Mouse (Mus musculus) heart, embryonic 13.5 days (tissue): ENCODE results near the gene Kif13a. TPM values are rescaled to one million over a fixed set of nuclear protein-coding genes. Genes with fewer than 3 reads are reported as not detected.

ENCODE experiments used
- ATAC-seq: fragments of 200-750 bp; cut with Nextera tagmentation; 2 replicates; pipeline ENCODE4 v1.8.0; 2017; ENCODE audit warnings: moderate TSS enrichment; ENCODE audit not compliant: insufficient number of reproducible peaks, low FRiP score, low TSS enrichment; ENCODE audit errors: extremely low read depth
- H3K27ac ChIP-seq: fragments of 300-500 bp; sonication (generic); replicated peaks from 2 replicates; pipeline ENCODE4 v1.5.1; 2015; ENCODE audit warnings: moderate library complexity, mild to moderate bottlenecking, inconsistent platforms
- H3K27me3 ChIP-seq: fragments of 300-500 bp; sonication (generic); replicated peaks from 2 replicates; pipeline ENCODE4 v1.6.1; 2015; ENCODE audit warnings: mild to moderate bottlenecking, inconsistent platforms
- H3K36me3 ChIP-seq: fragments of 300-500 bp; sonication (generic); 2 replicates; pipeline ENCODE4 v1.6.1; 2015; ENCODE audit warnings: mild to moderate bottlenecking, inconsistent platforms
- H3K4me1 ChIP-seq: fragments of 300-500 bp; sonication (generic); 2 replicates; pipeline ENCODE4 v1.6.1; 2015; ENCODE audit warnings: inconsistent platforms
- H3K4me2 ChIP-seq: fragments of 300-500 bp; sonication (generic); 2 replicates; pipeline ENCODE4 v1.6.1; 2015; ENCODE audit warnings: inconsistent platforms, mild to moderate bottlenecking, moderate library complexity
- H3K4me3 ChIP-seq: fragments of 300-500 bp; sonication (generic); 2 replicates; pipeline ENCODE4 v1.5.1; 2015; ENCODE audit warnings: moderate library complexity, mild to moderate bottlenecking, inconsistent platforms
- H3K9ac ChIP-seq: fragments of 300-500 bp; sonication (generic); 2 replicates; pipeline ENCODE4 v1.6.1; 2015; ENCODE audit warnings: inconsistent platforms, mild to moderate bottlenecking, moderate library complexity
- H3K9me3 ChIP-seq: fragments of 300-500 bp; sonication (generic); 2 replicates; pipeline ENCODE4 v1.6.1; 2016; ENCODE audit warnings: inconsistent platforms
- WGBS: fragments of 180-500 bp; shearing (Covaris S2); methylation state at CpG from one replicate; pipeline ENCODE4 v1.1.7; 2015; ENCODE audit warnings: mixed read lengths; 5-methylcytosine and 5-hydroxymethylcytosine counted together
- polyA plus RNA-seq: library from polyadenylated mRNA; unstranded; fragments of >200 nt; fragmentation: Nextera tagmentation; extraction: Ambion mirVana; gene quantifications from 2 replicates; pipeline ENCODE4 v1.2.1, GENCODE M21; 2015

The Kif13a gene
- polyA plus RNA-seq, 1 experiment from 2014 or later, result 22.9 TPM

- no peak overlapping the region for H3K27ac ChIP-seq
- ATAC-seq, result no peak
- H3K27me3 ChIP-seq, result no peaks in the 10 kb centered on the region
- no peak overlapping the region for H3K4me3 ChIP-seq
- peaks cover 13% of the 10 kb centered on the region; the same call in 1 of the 2 replicates for H3K4me1 ChIP-seq
- 43% methylated on average over 3 of the region's 3 CpGs for WGBS
- no peaks in the 10 kb centered on the region for H3K36me3 ChIP-seq
- H3K4me2 ChIP-seq, result no peak overlapping the region
- H3K9ac ChIP-seq, result no peak overlapping the region
- peaks cover 6% of the 10 kb centered on the region for H3K9me3 ChIP-seq
Measured at GRCm38 (mm10) chr13:46948027-46948426, 18.4 kb upstream of the Kif13a start.

- Histone ChIP-seq H3K9ac (no peak overlapping the region), H3K27me3 (no peaks in the 10 kb centered on the region), H3K4me2 (no peak overlapping the region), H3K4me1 (peaks cover 6% of the 10 kb centered on the region; the same call in 1 of the 2 replicates), H3K4me3 (no peak overlapping the region), H3K9me3 (peaks cover 6% of the 10 kb centered on the region), H3K36me3 (no peaks in the 10 kb centered on the region), H3K27ac (no peak overlapping the region)
- no peak for ATAC-seq
- WGBS, result 70% methylated on average over 5 of the region's 5 CpGs
Measured at GRCm38 (mm10) chr13:46946041-46946440, 16.4 kb upstream of the Kif13a start.

DNA sequence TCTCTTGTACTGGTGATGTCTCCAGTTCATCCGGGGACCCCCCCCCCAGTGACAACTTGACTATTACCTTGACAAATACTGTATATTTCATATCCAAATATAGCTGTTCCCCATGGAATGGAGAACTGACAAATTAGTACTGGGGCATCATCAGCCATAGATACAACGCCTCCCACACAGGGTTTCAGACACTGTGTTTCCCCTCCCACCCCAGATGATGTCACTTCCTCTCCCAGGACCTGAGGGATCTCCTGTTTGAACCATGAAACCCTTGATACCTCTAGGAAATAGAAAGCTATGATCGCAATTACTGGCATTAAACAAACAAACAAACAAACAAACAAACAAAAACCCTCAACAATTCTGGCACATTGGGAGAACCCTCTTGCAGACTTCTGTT lies 15.6 kb upstream of the Kif13a start:
- H3K9ac ChIP-seq, result no peak overlapping the region
- no peaks in the 10 kb centered on the region for H3K27me3 ChIP-seq
- H3K9me3 ChIP-seq, result peaks cover 2% of the 10 kb centered on the region
- WGBS, result 73% methylated on average over 3 of the region's 3 CpGs
- no peak overlapping the region for H3K4me2 ChIP-seq
- H3K4me3 ChIP-seq, result no peak overlapping the region
- no peaks in the 10 kb centered on the region for H3K36me3 ChIP-seq
- H3K27ac ChIP-seq, result no peak overlapping the region
- H3K4me1 ChIP-seq, result peaks cover 6% of the 10 kb centered on the region; the same call in 1 of the 2 replicates
- no peak for ATAC-seq

DNA sequence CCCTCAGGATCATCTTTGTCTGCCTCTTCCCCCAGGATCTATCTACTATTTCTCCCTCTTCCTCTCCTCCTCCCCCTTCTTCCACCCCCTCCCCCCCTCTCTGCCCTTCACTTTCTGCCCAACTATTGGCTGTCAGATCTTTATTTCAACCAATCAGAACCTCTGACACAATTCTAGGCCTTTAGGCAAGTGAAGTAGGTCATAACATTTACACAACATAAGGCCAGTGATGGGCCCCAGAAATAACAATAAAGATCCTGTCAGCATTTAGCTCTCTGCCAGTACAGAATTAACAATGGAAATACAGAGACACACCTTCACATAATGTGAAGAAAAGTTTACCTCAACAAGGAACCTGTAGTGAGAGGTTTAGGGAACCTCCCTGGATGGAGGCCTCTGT lies 13.6 kb upstream of the Kif13a start:
- ATAC-seq, result no peak
- no peaks in the 10 kb centered on the region for H3K9me3 ChIP-seq
- no peak overlapping the region for H3K27ac ChIP-seq
- H3K36me3 ChIP-seq, result no peaks in the 10 kb centered on the region
- H3K9ac ChIP-seq, result no peak overlapping the region
- no peak overlapping the region for H3K4me2 ChIP-seq
- no peak overlapping the region for H3K4me3 ChIP-seq
- H3K27me3 ChIP-seq, result no peaks in the 10 kb centered on the region
- H3K4me1 ChIP-seq, result peaks cover 6% of the 10 kb centered on the region; the same call in 1 of the 2 replicates

- Histone ChIP-seq H3K9ac (0 out of 2 replicates have a peak overlapping the region, but pooled peaks have one; percentile 14), H3K27me3 (no peaks in the 10 kb centered on the region), H3K4me1 (peaks cover 37% of the 10 kb centered on the region), H3K36me3 (no peaks in the 10 kb centered on the region), H3K4me3 (no peak overlapping the region), H3K9me3 (no peaks in the 10 kb centered on the region), H3K27ac (no peak overlapping the region), H3K4me2 (peak overlapping the region; percentile 18)
- WGBS, result 50% methylated on average over 10 of the region's 10 CpGs
- no peak for ATAC-seq
Measured at GRCm38 (mm10) chr13:46934116-46934515, 4.4 kb upstream of the Kif13a start.

DNA sequence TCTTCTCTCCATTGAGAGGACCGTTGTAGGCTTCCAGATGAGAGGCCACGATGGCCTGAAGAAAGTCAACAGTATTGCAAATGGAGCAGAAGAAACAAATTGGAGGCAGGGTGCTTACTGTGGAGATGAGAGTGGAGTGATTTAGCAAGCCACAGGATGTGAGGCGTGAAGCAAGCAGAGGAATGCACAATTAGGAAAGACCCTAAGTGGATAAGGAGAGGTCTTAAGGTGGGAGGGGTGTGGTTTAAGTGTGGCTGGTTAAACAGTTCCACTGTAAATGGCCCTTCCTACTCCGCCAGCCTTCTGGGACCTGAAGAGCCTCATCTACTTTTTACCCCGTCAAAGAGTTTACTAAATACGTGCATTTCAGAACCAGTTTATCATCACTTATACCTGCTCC lies 3.2 kb upstream of the Kif13a start:
- Histone ChIP-seq H3K27ac (no peak overlapping the region), H3K4me2 (no peak overlapping the region), H3K4me3 (no peak overlapping the region), H3K36me3 (no peaks in the 10 kb centered on the region), H3K9ac (no peak overlapping the region), H3K4me1 (peaks cover 47% of the 10 kb centered on the region), H3K27me3 (no peaks in the 10 kb centered on the region), H3K9me3 (no peaks in the 10 kb centered on the region)
- no peak for ATAC-seq
- WGBS, result 74% methylated on average over 6 of the region's 6 CpGs

DNA sequence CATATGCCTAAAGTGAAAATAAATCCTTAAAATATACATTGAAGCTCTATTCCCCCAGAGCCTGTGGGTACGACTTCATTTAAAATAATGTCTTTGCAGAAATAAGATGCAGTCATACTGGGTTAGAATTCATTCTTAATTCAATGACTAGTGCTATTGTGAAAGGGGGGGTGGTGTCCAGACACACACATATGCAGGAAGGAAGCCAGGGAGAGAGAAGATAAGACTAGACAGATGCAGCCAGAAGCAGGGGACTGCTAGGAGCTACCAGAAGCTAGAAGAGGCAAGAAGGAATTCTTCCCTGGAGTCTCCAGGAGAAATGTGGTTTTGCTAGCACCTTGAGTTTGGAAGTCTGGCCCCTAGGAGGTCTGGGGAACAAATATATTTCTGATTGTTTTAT lies 2.4 kb upstream of the Kif13a start:
- H3K9me3 ChIP-seq, result no peaks in the 10 kb centered on the region
- no peaks in the 10 kb centered on the region for H3K36me3 ChIP-seq
- WGBS, result 67% methylated on average over 1 of the region's 1 CpGs
- no peak for ATAC-seq
- H3K9ac ChIP-seq, result no peak overlapping the region
- H3K27ac ChIP-seq, result no peak overlapping the region
- H3K4me2 ChIP-seq, result no peak overlapping the region
- H3K27me3 ChIP-seq, result no peaks in the 10 kb centered on the region
- peaks cover 54% of the 10 kb centered on the region for H3K4me1 ChIP-seq
- no peak overlapping the region for H3K4me3 ChIP-seq

GRCm38 (mm10) chr13:46930659-46931046 lies 986 bp upstream of the Kif13a start:
- peak overlapping the region; percentile 80 for H3K4me3 ChIP-seq
- H3K9ac ChIP-seq, result peak overlapping the region; percentile 98
- no peaks in the 10 kb centered on the region for H3K27me3 ChIP-seq
- peaks cover 67% of the 10 kb centered on the region for H3K4me1 ChIP-seq
- WGBS, result 1% methylated on average over 15 of the region's 15 CpGs
- H3K36me3 ChIP-seq, result peaks cover 8% of the 10 kb centered on the region
- peak overlapping the region; percentile 99 for H3K27ac ChIP-seq
- H3K9me3 ChIP-seq, result no peaks in the 10 kb centered on the region
- H3K4me2 ChIP-seq, result peak overlapping the region; percentile 90
- peak; percentile 9; the same call in 1 of the 2 replicates for ATAC-seq

DNA sequence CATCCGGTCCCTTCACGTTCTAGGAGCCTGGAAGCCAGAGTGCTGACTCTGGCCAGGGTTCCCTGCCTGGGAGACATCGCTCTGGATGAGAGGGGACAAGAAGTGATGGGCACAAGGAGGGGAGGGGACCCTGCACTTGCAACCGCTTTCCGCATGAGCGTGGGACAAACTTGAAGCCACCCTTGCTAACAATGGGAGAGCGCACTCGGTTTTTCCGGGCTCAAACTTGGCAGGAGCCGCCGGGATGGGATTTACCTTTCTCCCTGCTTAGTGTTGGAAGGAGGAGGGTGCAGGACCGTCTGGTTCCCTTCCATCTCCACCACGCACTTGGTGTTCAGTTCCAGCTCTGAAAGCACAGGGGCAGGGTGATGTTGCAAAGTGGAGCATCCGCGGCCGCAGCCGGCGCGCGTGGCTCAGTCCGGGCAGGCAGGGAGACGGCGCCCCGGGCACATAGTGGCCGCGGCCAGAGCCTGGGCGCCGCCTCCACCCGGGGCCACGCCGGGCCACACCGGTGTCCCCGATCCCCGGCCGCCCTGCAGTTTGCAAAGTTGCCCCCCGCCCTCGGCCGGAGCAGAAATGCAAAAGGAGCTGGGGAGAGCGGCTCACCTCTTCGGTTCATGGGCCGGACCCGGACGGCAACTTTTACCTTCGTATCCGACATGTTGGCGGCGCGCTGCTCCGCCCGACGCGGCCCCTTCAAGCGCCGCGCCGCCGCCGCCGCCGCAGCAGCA lies 541 bp downstream of the Kif13a start:
- Histone ChIP-seq H3K4me2 (peak overlapping the region; percentile 90), H3K4me1 (peaks cover 53% of the 10 kb centered on the region), H3K9me3 (no peaks in the 10 kb centered on the region), H3K27me3 (no peaks in the 10 kb centered on the region), H3K27ac (peak overlapping the region; percentile 99), H3K9ac (peak overlapping the region; percentile 98), H3K4me3 (peak overlapping the region; percentile 80), H3K36me3 (peaks cover 16% of the 10 kb centered on the region)
- 0 out of 2 replicates have a peak, but pooled peaks have one; percentile 17 for ATAC-seq
- under 1% methylated on average over 49 of the region's 60 CpGs for WGBS

DNA sequence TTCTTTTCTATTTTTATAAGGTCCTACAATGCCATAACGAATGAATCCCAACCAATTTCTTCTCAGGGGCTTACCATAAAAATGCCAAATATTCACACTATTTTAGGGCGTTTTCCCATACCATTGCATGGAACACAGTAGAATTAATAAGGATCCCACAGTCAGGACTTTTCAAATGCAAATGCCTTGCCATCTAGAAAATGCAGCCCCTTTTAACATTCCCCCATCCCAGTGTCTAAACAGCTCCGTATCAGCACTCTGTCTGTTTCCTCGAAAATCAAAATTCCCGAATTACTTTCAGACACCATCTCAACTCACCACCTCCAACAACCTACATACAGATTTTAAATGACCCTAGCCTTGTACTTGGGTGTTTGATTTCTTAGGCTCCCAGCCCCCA lies 1.3 kb downstream of the Kif13a start:
- Histone ChIP-seq H3K4me2 (peak overlapping the region; percentile 90), H3K4me3 (peak overlapping the region; percentile 80), H3K4me1 (peaks cover 50% of the 10 kb centered on the region), H3K27ac (peak overlapping the region; percentile 99), H3K9me3 (no peaks in the 10 kb centered on the region), H3K9ac (peak overlapping the region; percentile 98), H3K36me3 (peaks cover 19% of the 10 kb centered on the region), H3K27me3 (no peaks in the 10 kb centered on the region)
- 18% methylated on average over 5 of the region's 5 CpGs for WGBS
- ATAC-seq, result no peak

DNA sequence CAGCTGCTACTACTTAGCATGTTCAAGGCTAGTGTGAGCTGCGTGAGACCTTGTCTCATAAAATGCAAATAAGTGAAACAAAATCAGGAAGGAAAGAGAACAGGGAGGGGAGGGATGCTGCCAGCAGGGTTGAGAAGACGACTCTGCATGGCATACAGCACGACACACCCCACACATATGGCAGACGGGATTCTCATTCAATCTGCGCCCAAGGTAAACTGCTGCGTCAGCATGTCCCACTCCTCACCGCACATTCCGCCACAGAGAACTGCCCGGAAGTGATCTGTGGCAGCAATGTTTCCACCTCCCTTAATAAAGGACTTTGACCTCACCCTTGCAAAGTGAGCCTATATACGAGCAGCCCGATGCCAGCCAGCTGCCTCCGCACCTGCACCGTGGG lies 4.0 kb downstream of the Kif13a start:
- Histone ChIP-seq H3K27me3 (no peaks in the 10 kb centered on the region), H3K9ac (peak overlapping the region; percentile 78; the same call in 1 of the 2 replicates), H3K4me1 (peaks cover 61% of the 10 kb centered on the region), H3K27ac (peak overlapping the region; percentile 81; the same call in 1 of the 2 replicates), H3K4me3 (no peak overlapping the region), H3K4me2 (peak overlapping the region; percentile 90), H3K9me3 (no peaks in the 10 kb centered on the region), H3K36me3 (peaks cover 19% of the 10 kb centered on the region)
- no peak for ATAC-seq
- 87% methylated on average over 13 of the region's 13 CpGs for WGBS

GRCm38 (mm10) chr13:46921559-46921958 lies 8.1 kb downstream of the Kif13a start:
- peaks cover 19% of the 10 kb centered on the region for H3K36me3 ChIP-seq
- H3K9ac ChIP-seq, result peak overlapping the region; percentile 70
- no peak for ATAC-seq
- H3K4me1 ChIP-seq, result peaks cover 77% of the 10 kb centered on the region
- no peaks in the 10 kb centered on the region for H3K9me3 ChIP-seq
- no peaks in the 10 kb centered on the region for H3K27me3 ChIP-seq
- H3K4me2 ChIP-seq, result peak overlapping the region; percentile 43
- peak overlapping the region; percentile 99 for H3K27ac ChIP-seq
- WGBS, result 38% methylated on average over 8 of the region's 8 CpGs
- H3K4me3 ChIP-seq, result no peak overlapping the region
